Mouse (Mus musculus) heart, postnatal 0 days (tissue): ENCODE measurements at regions not wholly inside any gene's neighbourhood (a gene's known extent, or its start where the extent isn't known, plus 50 kb on each side); places are given as distances from the start of the nearest gene placed in this dataset.

Experiments used
- ATAC-seq: fragments of 200-750 bp; cut with Nextera tagmentation; 2 replicates; pipeline ENCODE4 v1.8.0; 2017; ENCODE audit warnings: low read depth, moderate number of reproducible peaks, moderate library complexity; ENCODE audit not compliant: insufficient read depth
- DNase-seq: peaks from one replicate; pipeline ENCODE4 v3.0.0-alpha.2; 2016; ENCODE audit warnings: low spot score
- H3K27ac ChIP-seq: fragments of 300-500 bp; sonication (generic); 2 replicates; pipeline ENCODE4 v1.5.1; 2014; ENCODE audit warnings: low read depth, mild to moderate bottlenecking
- H3K27me3 ChIP-seq: fragments of 300-500 bp; sonication (generic); 2 replicates; pipeline ENCODE4 v1.6.1; 2014; ENCODE audit warnings: low read length, mixed read lengths; ENCODE audit not compliant: control insufficient read depth, insufficient read depth
- H3K36me3 ChIP-seq: fragments of 300-500 bp; sonication (generic); replicated peaks from 2 replicates; pipeline ENCODE4 v1.6.1; 2014; ENCODE audit warnings: low read length, mixed read lengths; ENCODE audit not compliant: control insufficient read depth, insufficient read depth
- H3K4me1 ChIP-seq: fragments of 300-500 bp; sonication (generic); 2 replicates; pipeline ENCODE4 v1.6.1; 2014; ENCODE audit warnings: antibody characterized with exemption; ENCODE audit not compliant: control insufficient read depth, insufficient read depth
- H3K4me2 ChIP-seq: fragments of 300-500 bp; sonication (generic); 2 replicates; pipeline ENCODE4 v1.6.1; 2014; ENCODE audit warnings: low read depth, mild to moderate bottlenecking, low read length, moderate library complexity
- H3K4me3 ChIP-seq: fragments of 300-500 bp; sonication (generic); 2 replicates; pipeline ENCODE4 v1.5.1; 2014; ENCODE audit warnings: low read depth, low read length
- H3K9ac ChIP-seq: fragments of 300-500 bp; sonication (generic); replicated peaks from 2 replicates; pipeline ENCODE4 v1.6.1; 2014; ENCODE audit warnings: low read depth, low read length, mixed read lengths
- H3K9me3 ChIP-seq: fragments of 300-500 bp; sonication (generic); replicated peaks from 2 replicates; pipeline ENCODE4 v1.6.1; 2016; ENCODE audit warnings: low read length; ENCODE audit not compliant: control insufficient read depth
- CTCF ChIP-seq: IDR thresholded peaks from 2 replicates; pipeline ENCODE4 v1.5.1; 2016; ENCODE audit warnings: antibody characterized with exemption, control low read depth, low read depth
- EP300 ChIP-seq: IDR thresholded peaks from 2 replicates; pipeline ENCODE4 v1.6.1; 2016; ENCODE audit warnings: antibody characterized with exemption, low read depth
- whole genome bisulfite sequencing: fragments of 180-500 bp; shearing (Covaris S2); extraction: QIAGEN DNeasy Blood & Tissue Kit; methylation state at CpG from one replicate; pipeline ENCODE4 v1.1.7; 2014; 5-methylcytosine and 5-hydroxymethylcytosine counted together

DNA sequence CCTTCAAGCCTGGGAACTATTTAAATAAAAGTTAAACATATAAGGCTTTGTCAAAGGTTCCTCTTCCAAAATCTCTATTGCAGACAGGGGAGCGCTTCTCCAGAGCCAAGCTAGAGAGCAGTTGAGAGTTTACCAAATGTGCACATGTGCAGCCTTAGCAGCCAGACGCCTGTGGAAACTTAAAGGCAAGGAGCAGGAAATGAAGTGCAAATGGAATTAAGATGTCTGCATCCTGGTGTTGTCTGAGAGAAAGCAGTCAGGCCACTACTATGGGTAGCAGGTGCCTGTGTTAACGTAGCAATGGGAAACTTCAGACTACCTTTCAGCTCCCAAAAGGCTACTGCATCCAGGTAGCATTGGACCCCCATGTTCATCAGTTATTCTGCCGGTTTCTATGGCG, 282.4 kb upstream of the Hnrnpa3 start:
- DNase-seq (no peak), ATAC-seq (no peak)
- no peak overlapping the region for H3K4me2 ChIP-seq
- H3K4me1 ChIP-seq, result no peaks in the 10 kb centered on the region
- 70% methylated on average over 5 of the region's 5 CpGs for WGBS
- H3K36me3 ChIP-seq, result no peaks in the 10 kb centered on the region
- no peak overlapping the region for H3K9ac ChIP-seq
- TF ChIP-seq EP300 (no peak), CTCF (no peak)
- no peaks in the 10 kb centered on the region for H3K9me3 ChIP-seq
- H3K27ac ChIP-seq, result no peak overlapping the region
- H3K27me3 ChIP-seq, result no peaks in the 10 kb centered on the region
- H3K4me3 ChIP-seq, result no peak overlapping the region

DNA sequence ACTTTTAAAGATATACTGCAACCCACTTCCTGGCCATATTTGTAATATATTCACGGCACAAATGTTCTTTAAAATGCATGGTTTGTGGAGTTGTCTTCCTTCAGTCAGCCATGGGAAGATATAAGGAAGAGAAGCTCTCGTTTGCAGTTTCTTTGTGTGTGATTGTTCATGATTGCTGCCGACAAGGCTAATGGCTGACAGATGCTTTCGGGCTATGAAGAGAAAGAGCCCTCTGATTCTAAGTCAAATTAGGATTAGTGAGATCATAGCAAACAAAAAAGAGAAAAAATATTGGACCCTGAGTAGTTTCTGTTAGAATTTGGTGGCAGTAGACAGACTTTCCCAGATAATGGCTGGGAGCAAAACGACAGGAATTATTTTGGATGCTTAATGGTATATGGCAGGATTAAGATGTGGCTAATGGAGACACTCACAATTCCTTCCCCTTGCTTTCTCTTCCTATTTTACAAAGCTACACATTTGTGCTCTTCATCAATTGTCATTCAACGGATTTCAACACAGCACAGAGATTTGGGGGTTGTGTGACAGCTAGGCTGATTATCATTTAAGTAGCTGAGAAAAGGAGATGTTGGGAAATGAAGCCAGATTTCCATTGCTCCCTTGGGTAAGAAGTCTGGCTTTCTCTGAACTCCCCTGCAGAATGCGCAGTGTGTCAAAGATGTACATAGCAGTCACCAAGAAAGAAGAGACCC, 273.4 kb upstream of the Hnrnpa3 start:
- Histone ChIP-seq H3K9ac (no peak overlapping the region), H3K27ac (no peak overlapping the region), H3K27me3 (no peaks in the 10 kb centered on the region), H3K4me3 (no peak overlapping the region), H3K36me3 (no peaks in the 10 kb centered on the region), H3K9me3 (no peaks in the 10 kb centered on the region), H3K4me2 (no peak overlapping the region), H3K4me1 (no peaks in the 10 kb centered on the region)
- 61% methylated on average over 7 of the region's 7 CpGs for WGBS
- DNase-seq (no peak), ATAC-seq (no peak)
- TF ChIP-seq CTCF (no peak), EP300 (no peak)

DNA sequence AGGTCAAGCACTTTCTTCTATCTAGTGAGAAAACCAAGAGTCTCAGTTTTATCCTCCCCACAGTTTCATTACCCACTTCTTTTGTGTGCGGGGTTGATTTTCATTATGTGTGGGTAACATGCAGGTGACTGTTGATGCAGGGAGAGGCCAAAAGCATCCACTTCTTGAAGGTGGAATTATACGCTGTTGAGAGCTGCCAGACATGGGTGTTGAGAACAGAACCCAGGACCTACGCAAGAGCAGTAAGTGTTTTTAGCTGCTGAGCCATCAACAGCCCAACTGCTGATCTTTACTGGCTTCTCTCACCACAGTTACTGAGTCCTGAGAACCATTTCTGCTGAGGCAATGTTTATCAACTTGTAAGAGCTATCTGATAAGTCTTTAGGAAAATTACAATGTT, 272.4 kb upstream of the Hnrnpa3 start:
- Histone ChIP-seq H3K9ac (no peak overlapping the region), H3K36me3 (no peaks in the 10 kb centered on the region), H3K4me3 (no peak overlapping the region), H3K4me2 (no peak overlapping the region), H3K27me3 (no peaks in the 10 kb centered on the region), H3K4me1 (no peaks in the 10 kb centered on the region), H3K27ac (no peak overlapping the region), H3K9me3 (no peaks in the 10 kb centered on the region)
- TF ChIP-seq EP300, result no peak
- no peak for TF ChIP-seq CTCF
- DNase-seq (no peak), ATAC-seq (no peak)
- 72% methylated on average over 3 of the region's 3 CpGs for WGBS

DNA sequence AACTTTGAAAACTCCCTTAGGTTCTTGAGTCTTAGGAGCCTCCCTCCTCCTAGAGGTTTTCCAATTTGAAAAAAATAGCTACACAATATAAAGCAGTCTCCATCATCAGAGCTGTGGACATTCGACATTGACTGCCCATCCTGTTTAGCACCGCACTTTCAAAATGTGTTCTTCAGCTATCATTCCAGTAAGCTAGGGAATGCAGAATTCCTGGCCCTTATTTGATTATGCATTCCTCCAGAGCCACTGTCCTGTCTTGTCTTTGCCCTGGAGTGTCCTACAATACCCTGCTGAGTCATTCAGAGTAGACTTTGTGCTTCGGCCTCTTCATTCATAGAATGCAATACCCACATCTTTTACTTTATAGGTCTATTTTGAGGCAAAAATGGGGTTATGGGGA, 267.0 kb upstream of the Hnrnpa3 start:
- H3K36me3 ChIP-seq, result no peaks in the 10 kb centered on the region
- no peaks in the 10 kb centered on the region for H3K27me3 ChIP-seq
- H3K9me3 ChIP-seq, result no peaks in the 10 kb centered on the region
- no peak overlapping the region for H3K27ac ChIP-seq
- H3K4me2 ChIP-seq, result no peak overlapping the region
- DNase-seq (no peak), ATAC-seq (no peak)
- WGBS, result 80% methylated on average over 3 of the region's 3 CpGs
- H3K4me3 ChIP-seq, result no peak overlapping the region
- no peaks in the 10 kb centered on the region for H3K4me1 ChIP-seq
- TF ChIP-seq CTCF (no peak), EP300 (no peak)
- no peak overlapping the region for H3K9ac ChIP-seq

DNA sequence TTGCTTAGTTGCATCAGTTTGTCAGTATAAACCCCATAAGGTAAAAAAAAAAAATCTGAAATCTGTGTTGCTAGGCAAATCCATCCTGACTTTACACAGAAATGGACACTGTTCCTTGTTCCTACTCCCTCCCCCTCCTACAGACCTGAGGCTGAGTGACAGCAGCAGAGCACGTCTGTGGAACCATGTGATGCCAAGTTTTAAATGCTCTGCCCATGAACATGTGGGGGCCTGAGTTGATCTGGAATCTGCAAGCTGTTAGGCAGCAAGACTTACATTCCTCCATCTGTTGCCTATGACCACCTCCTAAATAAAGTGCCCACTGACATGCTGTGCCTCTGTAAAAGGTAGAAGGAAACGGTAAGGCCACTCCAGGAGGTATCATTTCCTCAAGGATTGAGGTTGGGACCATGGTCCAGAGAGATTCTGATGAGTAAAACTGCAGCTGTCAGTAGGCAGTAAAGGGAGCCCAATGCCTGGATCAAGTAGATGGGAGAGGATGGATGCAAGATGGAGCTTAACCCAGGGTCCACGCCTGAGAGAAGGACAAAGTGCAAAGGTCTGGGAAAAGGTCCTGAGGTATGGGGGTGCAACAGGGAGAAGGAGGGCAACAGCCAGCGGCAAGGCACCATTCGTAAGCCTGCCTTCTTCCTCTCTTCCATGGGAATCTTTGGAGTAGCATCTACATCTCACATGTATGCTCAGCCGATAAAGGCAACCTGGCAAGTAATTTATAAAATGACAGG, 264.0 kb upstream of the Hnrnpa3 start:
- Histone ChIP-seq H3K9ac (no peak overlapping the region), H3K9me3 (no peaks in the 10 kb centered on the region), H3K36me3 (no peaks in the 10 kb centered on the region), H3K27me3 (no peaks in the 10 kb centered on the region), H3K27ac (no peak overlapping the region), H3K4me1 (no peaks in the 10 kb centered on the region), H3K4me3 (no peak overlapping the region), H3K4me2 (no peak overlapping the region)
- TF ChIP-seq EP300, result no peak
- TF ChIP-seq CTCF, result no peak
- no peak for DNase-seq
- WGBS, result 76% methylated on average over 6 of the region's 6 CpGs
- ATAC-seq, result no peak
